Mouse (Mus musculus) kidney, adult 11 months (tissue): ENCODE data around the gene Man2a1.

Source experiments
- DNase-seq: peaks from one replicate; pipeline ENCODE4 v3.0.0; 2022

Man2a1 gene

GRCm38 (mm10) chr17:64603534-64603933 lies 3.0 kb downstream of the Man2a1 start:
- DNase-seq, result no peak

- DNase-seq, result no peak
These were observed 3.6 kb downstream of the Man2a1 start for GRCm38 (mm10) chr17:64604163-64604562.

GRCm38 (mm10) chr17:64608228-64608627 lies 7.7 kb downstream of the Man2a1 start:
- no peak for DNase-seq

- no peak for DNase-seq
These were observed 8.5 kb downstream of the Man2a1 start for GRCm38 (mm10) chr17:64608923-64609598.

- DNase-seq, result no peak
These were observed 9.2 kb downstream of the Man2a1 start for GRCm38 (mm10) chr17:64609741-64610140.

GRCm38 (mm10) chr17:64611426-64611825 lies 10.9 kb downstream of the Man2a1 start:
- no peak for DNase-seq

- DNase-seq, result no peak
These were observed 11.8 kb downstream of the Man2a1 start for GRCm38 (mm10) chr17:64612135-64612885.

- no peak for DNase-seq
These were observed 12.4 kb downstream of the Man2a1 start for GRCm38 (mm10) chr17:64612930-64613329.

- DNase-seq, result no peak
These were observed 12.8 kb downstream of the Man2a1 start for GRCm38 (mm10) chr17:64613351-64613750.

GRCm38 (mm10) chr17:64614804-64615203 lies 14.3 kb downstream of the Man2a1 start:
- DNase-seq, result no peak

GRCm38 (mm10) chr17:64615420-64615819 lies 14.9 kb downstream of the Man2a1 start:
- DNase-seq, result peak; percentile 38

- DNase-seq, result peak; percentile 39
These were observed 15.7 kb downstream of the Man2a1 start for GRCm38 (mm10) chr17:64616259-64616658.

- DNase-seq, result peak; percentile 91
These were observed 17.3 kb downstream of the Man2a1 start for GRCm38 (mm10) chr17:64617838-64618237.

- no peak for DNase-seq
These were observed 18.5 kb downstream of the Man2a1 start for GRCm38 (mm10) chr17:64618996-64619395.

- no peak for DNase-seq
These were observed 19.6 kb downstream of the Man2a1 start for GRCm38 (mm10) chr17:64620135-64620534.

- DNase-seq, result no peak
These were observed 20.1 kb downstream of the Man2a1 start for GRCm38 (mm10) chr17:64620627-64621026.

- DNase-seq, result peak; percentile 51
These were observed 20.7 kb downstream of the Man2a1 start for GRCm38 (mm10) chr17:64621226-64621625.

GRCm38 (mm10) chr17:64621649-64622351 lies 21.3 kb downstream of the Man2a1 start:
- no peak for DNase-seq

GRCm38 (mm10) chr17:64622352-64622886 lies 21.9 kb downstream of the Man2a1 start:
- peak; percentile 46 for DNase-seq

- no peak for DNase-seq
These were observed 23.9 kb downstream of the Man2a1 start for GRCm38 (mm10) chr17:64624439-64624838.

- no peak for DNase-seq
These were observed 28.3 kb downstream of the Man2a1 start for GRCm38 (mm10) chr17:64628796-64629195.

- no peak for DNase-seq
These were observed 28.9 kb downstream of the Man2a1 start for GRCm38 (mm10) chr17:64629486-64629885.

- DNase-seq, result no peak
These were observed 30.0 kb downstream of the Man2a1 start for GRCm38 (mm10) chr17:64630506-64630905.
